Mouse (Mus musculus) MEL (cell line): ENCODE data around the gene Npl.

Experiments
- CTCF ChIP-seq, 3 experiments: IDR thresholded peaks in 2 of 3; conservative IDR thresholded peaks in 1 of 3; 2 replicates each; pipeline ENCODE4 v1.5.1; 2011 to 2012; ENCODE audit warnings: low read length in 3 of 3, low read depth in 2 of 3, mild to moderate bottlenecking in 2 of 3, improper control_type of control experiment in 1 of 3, inconsistent platforms in 1 of 3, mixed read lengths in 1 of 3, moderate library complexity in 1 of 3; ENCODE audit not compliant: control insufficient read depth in 1 of 3, insufficient read depth in 1 of 3, poor library complexity in 1 of 3, severe bottlenecking in 1 of 3
- EP300 ChIP-seq, 2 experiments: IDR thresholded peaks; 2 replicates each; pipeline ENCODE4 v1.6.1; 2011; ENCODE audit warnings: improper control_type of control experiment in 2 of 2, low read length in 2 of 2, low read depth in 1 of 2, mild to moderate bottlenecking in 1 of 2
- KAT2A ChIP-seq: conservative IDR thresholded peaks from 2 replicates; pipeline ENCODE4 v1.6.1; 2012; ENCODE audit warnings: low read depth, low read length, improper control_type of control experiment, inconsistent platforms
- MAX ChIP-seq: IDR thresholded peaks from 2 replicates; pipeline ENCODE4 v1.6.1; 2011; ENCODE audit warnings: low read length, improper control_type of control experiment
- MYC ChIP-seq: IDR thresholded peaks from 2 replicates; pipeline ENCODE4 v1.6.1; 2011; ENCODE audit warnings: low read depth, mild to moderate bottlenecking, low read length, improper control_type of control experiment, moderate library complexity
- POLR2A ChIP-seq, 2 experiments: IDR thresholded peaks; 2 replicates each; pipeline ENCODE4 v1.6.1; 2011 to 2012; ENCODE audit warnings: low read length in 2 of 2, mild to moderate bottlenecking in 2 of 2, control low read depth in 1 of 2, improper control_type of control experiment in 1 of 2, low read depth in 1 of 2, moderate library complexity in 1 of 2; ENCODE audit not compliant: control insufficient read depth in 1 of 2, insufficient read depth in 1 of 2, poor library complexity in 1 of 2
- POLR2AphosphoS5 ChIP-seq: IDR thresholded peaks from 2 replicates; pipeline ENCODE4 v1.6.1; 2012; ENCODE audit warnings: low read depth, borderline replicate concordance, mild to moderate bottlenecking, inconsistent platforms, low read length, moderate library complexity, mixed read lengths
- SIN3A ChIP-seq: IDR thresholded peaks from 2 replicates; pipeline ENCODE4 v1.6.1; 2012; ENCODE audit warnings: low read length, improper control_type of control experiment, inconsistent platforms
- TAL1 ChIP-seq: IDR thresholded peaks from 2 replicates; pipeline ENCODE4 v1.6.1; 2012; ENCODE audit warnings: mild to moderate bottlenecking, inconsistent platforms, low read length, moderate library complexity, mixed read lengths
- TBP ChIP-seq: IDR thresholded peaks from 2 replicates; pipeline ENCODE4 v1.8.0; 2011; ENCODE audit warnings: low read depth, low read length, improper control_type of control experiment
- UBTF ChIP-seq: IDR thresholded peaks from 2 replicates; pipeline ENCODE4 v1.6.1; 2012; ENCODE audit warnings: low read depth, mild to moderate bottlenecking, inconsistent platforms, low read length, improper control_type of control experiment, moderate library complexity, borderline replicate concordance; ENCODE audit not compliant: insufficient read depth
- ZMIZ1 ChIP-seq: IDR thresholded peaks from 2 replicates; pipeline ENCODE4 v1.6.1; 2012; ENCODE audit warnings: low read depth, mild to moderate bottlenecking, inconsistent platforms, low read length, improper control_type of control experiment, moderate library complexity

GRCm38 (mm10) chr1:153542726-153543320 lies 7.0 kb downstream of the Npl start:
- TF ChIP-seq CTCF (IDR thresholded peaks at IDR 0.05 in 2 of 3, conservative IDR thresholded peaks at IDR 0.05 in 1 of 3; ENCODE audit: control insufficient read depth in 1 of 3, insufficient read depth in 1 of 3, low read depth in 2 of 3, low read length in 3 of 3, poor library complexity in 1 of 3, severe bottlenecking in 1 of 3) (no peak), TAL1 (no peak), KAT2A (no peak), POLR2A (IDR thresholded peaks at IDR 0.05; ENCODE audit: control insufficient read depth in 1 of 2, insufficient read depth in 1 of 2, low read depth in 1 of 2, low read length in 2 of 2, poor library complexity in 1 of 2) (no peak), MYC (no peak), EP300 (IDR thresholded peaks at IDR 0.05; ENCODE audit: low read depth in 1 of 2, low read length in 2 of 2) (no peak), SIN3A (no peak), MAX (no peak), ZMIZ1 (no peak), UBTF (no peak), TBP (no peak), POLR2AphosphoS5 (no peak)
